Mouse (Mus musculus) limb, embryonic 15.5 days (tissue): ENCODE measurements at regions not wholly inside any gene's neighbourhood (a gene's known extent, or its start where the extent isn't known, plus 50 kb on each side); places are given as distances from the start of the nearest gene placed in this dataset.
"Not testable (repeated sequence)": the region's sequence is repeated elsewhere in the genome, so short reads cannot be mapped to it uniquely, and the experiment has no call there.

Experiments
- ATAC-seq: fragments of 200-750 bp; cut with Nextera tagmentation; 2 replicates; pipeline ENCODE4 v1.8.0; 2017; ENCODE audit warnings: low read depth, moderate TSS enrichment; ENCODE audit not compliant: insufficient number of reproducible peaks, low FRiP score, low TSS enrichment
- H3K27ac ChIP-seq: fragments of 300-500 bp; sonication (generic); 2 replicates; pipeline ENCODE4 v1.5.1; 2015; ENCODE audit warnings: moderate library complexity, mild to moderate bottlenecking, inconsistent platforms
- H3K27me3 ChIP-seq: fragments of 300-500 bp; sonication (generic); 2 replicates; pipeline ENCODE4 v1.6.1; 2015; ENCODE audit warnings: inconsistent platforms
- H3K36me3 ChIP-seq: fragments of 300-500 bp; sonication (generic); 2 replicates; pipeline ENCODE4 v1.6.1; 2015; ENCODE audit warnings: inconsistent platforms
- H3K4me1 ChIP-seq: fragments of 300-500 bp; sonication (generic); 2 replicates; pipeline ENCODE4 v1.6.1; 2015; ENCODE audit warnings: inconsistent platforms
- H3K4me2 ChIP-seq: fragments of 300-500 bp; sonication (generic); 2 replicates; pipeline ENCODE4 v1.6.1; 2015; ENCODE audit warnings: mild to moderate bottlenecking, inconsistent platforms
- H3K4me3 ChIP-seq: fragments of 300-500 bp; sonication (generic); 2 replicates; pipeline ENCODE4 v1.5.1; 2015; ENCODE audit warnings: mild to moderate bottlenecking, inconsistent platforms
- H3K9ac ChIP-seq: fragments of 300-500 bp; sonication (generic); 2 replicates; pipeline ENCODE4 v1.6.1; 2015; ENCODE audit warnings: inconsistent platforms
- H3K9me3 ChIP-seq: fragments of 300-500 bp; sonication (generic); 2 replicates; pipeline ENCODE4 v1.6.1; 2016; ENCODE audit warnings: inconsistent platforms
- WGBS: fragments of 180-500 bp; shearing (Covaris S2); methylation state at CpG from one replicate; pipeline ENCODE4 v1.1.7; 2015; 5-methylcytosine and 5-hydroxymethylcytosine counted together

- Histone ChIP-seq H3K4me3 (no peak overlapping the region), H3K4me2 (no peak overlapping the region), H3K9ac (no peak overlapping the region), H3K27ac (no peak overlapping the region), H3K4me1 (no peaks in the 10 kb centered on the region), H3K36me3 (no peaks in the 10 kb centered on the region), H3K27me3 (no peaks in the 10 kb centered on the region), H3K9me3 (no peaks in the 10 kb centered on the region)
- no peak for ATAC-seq
Observed at GRCm38 (mm10) chr12:46636888-46637287, 181.8 kb downstream of the Nova1 start.

DNA sequence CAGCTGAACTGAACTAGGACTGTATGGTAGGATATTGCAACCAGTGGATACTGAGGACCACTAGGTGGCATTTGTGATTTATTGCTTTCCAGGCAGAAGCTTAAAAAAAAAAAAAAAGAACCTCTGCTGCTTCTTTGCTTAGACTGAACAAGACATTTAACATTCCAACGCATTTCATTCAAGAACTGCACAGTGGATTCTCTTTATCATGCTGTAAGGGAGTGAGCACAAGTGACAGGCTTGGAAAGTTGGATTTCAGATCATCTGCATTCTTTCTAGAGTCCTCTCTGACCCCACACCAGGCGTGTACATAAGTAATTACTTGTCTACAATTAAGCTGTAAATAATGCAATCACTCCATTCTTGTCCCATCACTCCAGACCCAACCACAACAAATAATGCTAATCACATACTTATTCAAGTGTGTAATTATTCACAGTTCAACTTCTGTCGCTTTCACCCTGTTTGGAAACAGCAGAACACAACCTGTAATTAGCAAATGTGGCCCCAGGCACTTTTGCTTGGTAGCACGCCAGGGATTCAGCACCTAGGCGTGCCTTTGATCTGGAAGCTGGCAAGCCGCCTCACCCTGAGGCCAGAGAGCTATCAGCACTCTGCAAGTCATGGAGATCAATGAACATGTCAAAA is 183.5 kb downstream of the Nova1 start:
- Histone ChIP-seq H3K4me1 (no peaks in the 10 kb centered on the region), H3K9ac (no peak overlapping the region), H3K4me3 (no peak overlapping the region), H3K9me3 (no peaks in the 10 kb centered on the region), H3K36me3 (no peaks in the 10 kb centered on the region), H3K27me3 (no peaks in the 10 kb centered on the region), H3K27ac (no peak overlapping the region), H3K4me2 (no peak overlapping the region)
- ATAC-seq: no peak
- 12% methylated on average over 6 of the region's 6 CpGs for WGBS

DNA sequence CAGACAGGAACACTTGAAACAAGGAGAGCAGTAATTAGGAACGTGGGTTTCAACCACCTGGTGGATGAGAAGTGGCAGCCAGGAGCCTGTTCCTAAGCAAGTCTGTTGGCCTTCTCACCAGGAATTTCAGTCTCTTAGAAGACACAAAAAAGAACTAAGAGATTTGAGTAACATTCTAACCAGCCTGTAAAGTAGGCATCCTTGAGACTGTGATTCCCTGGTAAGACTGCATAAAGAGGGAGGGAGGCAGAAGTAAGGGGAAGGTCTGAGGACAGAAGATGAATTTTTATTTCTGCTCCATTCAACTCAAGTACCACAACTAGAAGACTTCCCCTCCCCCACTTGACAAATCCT is 184.0 kb downstream of the Nova1 start:
- no peaks in the 10 kb centered on the region for H3K36me3 ChIP-seq
- no peaks in the 10 kb centered on the region for H3K4me1 ChIP-seq
- no peak overlapping the region for H3K4me2 ChIP-seq
- H3K9me3 ChIP-seq: no peaks in the 10 kb centered on the region
- 15% methylated on average over 1 of the region's 1 CpGs for WGBS
- H3K4me3 ChIP-seq: no peak overlapping the region
- no peaks in the 10 kb centered on the region for H3K27me3 ChIP-seq
- H3K9ac ChIP-seq: no peak overlapping the region
- no peak for ATAC-seq
- H3K27ac ChIP-seq: no peak overlapping the region

DNA sequence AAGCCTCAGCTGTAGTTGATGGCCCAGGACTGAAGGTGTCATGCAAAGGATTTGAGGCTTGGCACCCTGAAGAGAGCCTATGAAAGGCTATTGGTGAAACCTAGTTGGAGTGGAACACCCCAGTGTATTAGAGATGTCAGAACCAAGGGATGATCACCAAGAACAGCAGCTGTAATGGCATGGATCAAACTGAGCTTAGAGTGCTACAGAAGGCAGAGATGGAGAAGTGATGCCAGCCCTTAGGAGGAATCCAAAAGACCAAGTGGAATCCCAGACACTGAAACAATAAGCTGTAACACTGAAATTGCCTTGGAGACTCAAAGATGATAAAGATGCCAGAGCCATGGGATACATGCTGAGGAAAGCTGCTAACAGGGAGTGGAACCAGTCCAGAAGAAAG is 186.3 kb downstream of the Nova1 start:
- not testable (repeated sequence) for H3K4me1 ChIP-seq, H3K36me3 ChIP-seq, H3K27ac ChIP-seq, H3K4me2 ChIP-seq, H3K9me3 ChIP-seq, H3K4me3 ChIP-seq, H3K9ac ChIP-seq, H3K27me3 ChIP-seq, ATAC-seq

DNA sequence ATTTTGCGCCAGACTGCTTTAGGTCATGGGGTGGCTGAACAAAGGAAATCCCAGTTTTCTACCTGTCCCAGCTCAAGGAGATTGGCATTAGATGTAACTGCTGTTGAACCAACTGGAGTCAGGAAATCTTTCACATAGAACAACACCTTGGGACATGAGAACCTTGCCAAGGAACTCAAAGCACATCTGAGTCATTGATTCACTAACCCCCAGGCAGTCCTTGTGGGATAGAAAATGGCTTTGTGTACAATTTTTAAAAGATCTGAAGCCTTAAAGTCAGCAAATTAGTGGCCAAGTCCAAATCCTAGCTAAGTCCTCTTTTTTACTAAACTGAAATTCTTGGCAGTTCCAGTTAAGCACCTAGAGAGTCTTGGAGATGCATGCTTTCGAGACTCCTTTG is 191.4 kb downstream of the Nova1 start:
- no peak overlapping the region for H3K9ac ChIP-seq
- H3K27ac ChIP-seq: no peak overlapping the region
- H3K36me3 ChIP-seq: no peaks in the 10 kb centered on the region
- H3K9me3 ChIP-seq: no peaks in the 10 kb centered on the region
- 55% methylated on average over 2 of the region's 2 CpGs for WGBS
- no peaks in the 10 kb centered on the region for H3K27me3 ChIP-seq
- no peak for ATAC-seq
- no peaks in the 10 kb centered on the region for H3K4me1 ChIP-seq
- H3K4me3 ChIP-seq: no peak overlapping the region
- no peak overlapping the region for H3K4me2 ChIP-seq

DNA sequence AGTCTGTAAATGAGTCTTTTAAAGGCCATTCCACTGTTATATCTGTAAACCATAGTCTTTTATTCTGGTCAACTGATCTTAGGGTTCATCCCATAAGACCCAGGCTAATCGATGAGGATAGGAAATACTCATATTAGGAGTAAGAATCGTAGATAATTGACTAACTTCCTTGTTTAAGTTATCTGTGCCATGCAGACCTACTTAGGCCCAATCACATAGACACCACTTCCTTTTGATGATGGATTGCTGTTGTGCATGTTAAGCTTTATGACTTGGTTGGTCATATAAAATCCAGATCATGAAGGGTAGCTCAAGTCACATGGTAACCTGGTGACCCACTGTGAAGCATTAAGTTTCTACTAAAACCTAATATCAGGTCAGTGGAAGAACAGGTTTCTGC is 207.3 kb downstream of the Nova1 start:
- no peak for ATAC-seq
- no peak overlapping the region for H3K9ac ChIP-seq
- no peak overlapping the region for H3K4me2 ChIP-seq
- WGBS: 84% methylated on average over 2 of the region's 2 CpGs
- no peaks in the 10 kb centered on the region for H3K9me3 ChIP-seq
- no peaks in the 10 kb centered on the region for H3K36me3 ChIP-seq
- no peak overlapping the region for H3K4me3 ChIP-seq
- H3K4me1 ChIP-seq: no peaks in the 10 kb centered on the region
- H3K27me3 ChIP-seq: no peaks in the 10 kb centered on the region
- H3K27ac ChIP-seq: no peak overlapping the region

- no peak overlapping the region for H3K27ac ChIP-seq
- no peaks in the 10 kb centered on the region for H3K9me3 ChIP-seq
- 66% methylated on average over 12 of the region's 12 CpGs for WGBS
- no peaks in the 10 kb centered on the region for H3K4me1 ChIP-seq
- no peaks in the 10 kb centered on the region for H3K27me3 ChIP-seq
- no peak overlapping the region for H3K4me3 ChIP-seq
- ATAC-seq: no peak
- H3K36me3 ChIP-seq: no peaks in the 10 kb centered on the region
- H3K9ac ChIP-seq: no peak overlapping the region
- no peak overlapping the region for H3K4me2 ChIP-seq
Observed at GRCm38 (mm10) chr12:46609580-46610311, 209.0 kb downstream of the Nova1 start.

GRCm38 (mm10) chr12:46608290-46608910 is 210.3 kb downstream of the Nova1 start:
- Histone ChIP-seq H3K4me2 (no peak overlapping the region), H3K27me3 (no peaks in the 10 kb centered on the region), H3K4me1 (no peaks in the 10 kb centered on the region), H3K36me3 (no peaks in the 10 kb centered on the region), H3K27ac (no peak overlapping the region), H3K9ac (no peak overlapping the region), H3K9me3 (no peaks in the 10 kb centered on the region), H3K4me3 (no peak overlapping the region)
- no peak for ATAC-seq
- WGBS: 77% methylated on average over 10 of the region's 10 CpGs

DNA sequence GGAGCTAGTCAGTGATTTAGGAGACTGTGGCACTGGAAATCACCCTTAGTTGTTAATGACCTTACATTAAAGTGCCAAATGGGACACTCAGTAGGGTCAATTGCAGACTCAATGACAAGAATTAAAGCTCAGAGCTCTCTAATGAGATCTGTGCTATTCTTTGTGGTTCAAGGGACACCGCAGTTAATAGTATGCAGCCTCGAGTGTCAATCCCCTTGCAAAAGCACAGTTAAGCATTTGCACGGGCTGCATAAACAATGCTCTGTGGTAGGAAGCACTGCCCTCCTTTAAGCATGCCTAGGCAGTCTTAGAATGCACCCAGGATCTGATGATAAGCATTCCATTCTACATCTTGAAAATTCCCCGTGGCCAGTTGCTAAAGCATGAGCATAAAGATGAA is 221.5 kb downstream of the Nova1 start:
- H3K4me1 ChIP-seq: no peaks in the 10 kb centered on the region
- H3K4me2 ChIP-seq: no peak overlapping the region
- H3K27ac ChIP-seq: no peak overlapping the region
- H3K4me3 ChIP-seq: no peak overlapping the region
- H3K9ac ChIP-seq: no peak overlapping the region
- H3K9me3 ChIP-seq: no peaks in the 10 kb centered on the region
- no peaks in the 10 kb centered on the region for H3K36me3 ChIP-seq
- 10% methylated on average over 4 of the region's 4 CpGs for WGBS
- no peak for ATAC-seq
- no peaks in the 10 kb centered on the region for H3K27me3 ChIP-seq

DNA sequence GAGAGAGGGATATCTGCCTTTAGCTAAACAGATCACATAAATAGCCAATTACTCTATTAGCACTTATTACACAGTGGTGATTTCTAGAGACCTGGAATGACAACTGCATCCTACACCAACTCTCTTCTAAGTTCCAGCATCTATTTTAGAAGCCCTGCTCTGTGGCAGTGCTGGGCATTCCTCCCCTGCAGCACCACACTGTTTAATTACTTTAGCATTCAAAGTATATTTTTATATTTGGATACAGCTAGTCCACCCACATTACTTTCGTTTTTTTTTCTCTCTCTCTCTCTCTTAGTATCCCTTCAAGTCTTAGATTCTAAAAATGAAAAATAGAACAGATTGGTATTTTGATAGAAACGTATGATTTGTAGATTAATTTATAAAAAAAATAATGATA is 250.1 kb downstream of the Nova1 start:
- Histone ChIP-seq H3K4me1 (no peaks in the 10 kb centered on the region), H3K4me2 (no peak overlapping the region), H3K9ac (no peak overlapping the region), H3K36me3 (no peaks in the 10 kb centered on the region), H3K9me3 (no peaks in the 10 kb centered on the region), H3K4me3 (no peak overlapping the region), H3K27ac (no peak overlapping the region), H3K27me3 (no peaks in the 10 kb centered on the region)
- 61% methylated on average over 2 of the region's 2 CpGs for WGBS
- ATAC-seq: no peak

GRCm38 (mm10) chr12:46566324-46566723 is 252.4 kb downstream of the Nova1 start:
- no peak overlapping the region for H3K9ac ChIP-seq
- no peak overlapping the region for H3K4me2 ChIP-seq
- ATAC-seq: no peak
- no peaks in the 10 kb centered on the region for H3K9me3 ChIP-seq
- H3K36me3 ChIP-seq: no peaks in the 10 kb centered on the region
- H3K27ac ChIP-seq: no peak overlapping the region
- WGBS: 54% methylated on average over 2 of the region's 2 CpGs
- no peaks in the 10 kb centered on the region for H3K27me3 ChIP-seq
- no peaks in the 10 kb centered on the region for H3K4me1 ChIP-seq
- no peak overlapping the region for H3K4me3 ChIP-seq

GRCm38 (mm10) chr12:46520942-46521341 is 297.8 kb downstream of the Nova1 start:
- 37% methylated on average over 3 of the region's 3 CpGs for WGBS
- no peaks in the 10 kb centered on the region for H3K27me3 ChIP-seq
- no peak overlapping the region for H3K27ac ChIP-seq
- no peak overlapping the region for H3K4me3 ChIP-seq
- H3K9me3 ChIP-seq: no peaks in the 10 kb centered on the region
- H3K9ac ChIP-seq: no peak overlapping the region
- no peak overlapping the region for H3K4me2 ChIP-seq
- H3K4me1 ChIP-seq: no peaks in the 10 kb centered on the region
- ATAC-seq: no peak
- H3K36me3 ChIP-seq: no peaks in the 10 kb centered on the region
